Mouse (Mus musculus): ENCODE data around the gene Pptc7. TPM values are rescaled to one million over a fixed set of nuclear protein-coding genes. Genes with fewer than 3 reads are reported as not detected.
A peak's percentile ranks its signal among the peaks of the same experiment; 100 is the strongest.

The Pptc7 gene
- polyA plus RNA-seq, 1 experiment: 48.4 TPM

GRCm38 (mm10) chr5:122243781-122244523 is 40.2 kb upstream of the Pptc7 start:
- DNase-seq: peak; percentile 58 to 70
- no peak for TF ChIP-seq CTCF (IDR thresholded peaks at IDR 0.05; ENCODE audit: borderline replicate concordance, insufficient read depth, low read depth, low read length)
- no peak for TF ChIP-seq POLR2A (IDR thresholded peaks at IDR 0.05; ENCODE audit: borderline replicate concordance, insufficient read depth, low read length)
- H3K4me1 ChIP-seq (ENCODE audit: control insufficient read depth, insufficient read depth, low read length): peaks cover 19% of the 10 kb centered on the region
- H3K27ac ChIP-seq (ENCODE audit: insufficient read depth, low read length): no peak overlapping the region
- no peaks in the 10 kb centered on the region for H3K27me3 ChIP-seq (ENCODE audit: control insufficient read depth, insufficient read depth, low read length)
- H3K4me3 ChIP-seq (replicated peaks; ENCODE audit: insufficient read depth, low read depth, low read length): no peak overlapping the region
- WGBS: 55% methylated on average over 17 of the region's 17 CpGs

DNA sequence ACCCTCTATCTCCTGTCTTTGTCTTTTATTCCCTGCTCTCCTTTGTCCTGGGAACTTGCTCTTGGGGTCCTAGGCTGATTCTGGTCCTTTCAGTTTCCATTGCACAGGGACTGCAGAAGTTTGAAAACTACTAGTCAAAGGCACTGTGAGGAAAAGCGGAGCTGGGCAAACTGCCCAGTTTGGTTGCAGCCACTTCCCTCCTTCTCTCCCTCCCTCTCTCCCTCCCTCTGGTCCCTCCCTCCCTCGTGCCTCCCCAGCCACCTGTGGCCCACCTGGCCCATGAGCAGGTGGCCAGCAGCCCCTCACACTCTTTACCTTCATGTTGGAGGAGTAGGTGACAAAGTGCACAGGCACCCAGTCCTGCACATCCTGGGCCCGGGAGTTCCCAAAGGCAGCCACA is 39.0 kb upstream of the Pptc7 start:
- no peaks in the 10 kb centered on the region for H3K27me3 ChIP-seq (ENCODE audit: control insufficient read depth, insufficient read depth, low read length)
- 57% methylated on average over 3 of the region's 3 CpGs for WGBS
- peaks cover 28% of the 10 kb centered on the region for H3K4me1 ChIP-seq (ENCODE audit: control insufficient read depth, insufficient read depth, low read length)
- TF ChIP-seq CTCF (IDR thresholded peaks at IDR 0.05; ENCODE audit: borderline replicate concordance, insufficient read depth, low read depth, low read length) (no peak), POLR2A (IDR thresholded peaks at IDR 0.05; ENCODE audit: borderline replicate concordance, insufficient read depth, low read length) (no peak)
- H3K4me3 ChIP-seq (replicated peaks; ENCODE audit: insufficient read depth, low read depth, low read length): no peak overlapping the region
- peak in 1 of 2 experiments; percentile 11 for DNase-seq
- H3K27ac ChIP-seq (ENCODE audit: insufficient read depth, low read length): no peak overlapping the region

- DNase-seq: no peak
- 84% methylated on average over 10 of the region's 10 CpGs for WGBS
- Histone ChIP-seq H3K27ac (ENCODE audit: insufficient read depth, low read length) (no peak overlapping the region), H3K4me1 (ENCODE audit: control insufficient read depth, insufficient read depth, low read length) (peaks cover 39% of the 10 kb centered on the region), H3K4me3 (replicated peaks; ENCODE audit: insufficient read depth, low read depth, low read length) (no peak overlapping the region), H3K27me3 (ENCODE audit: control insufficient read depth, insufficient read depth, low read length) (no peaks in the 10 kb centered on the region)
- TF ChIP-seq POLR2A (IDR thresholded peaks at IDR 0.05; ENCODE audit: borderline replicate concordance, insufficient read depth, low read length) (no peak), CTCF (IDR thresholded peaks at IDR 0.05; ENCODE audit: borderline replicate concordance, insufficient read depth, low read depth, low read length) (no peak)
Measured at GRCm38 (mm10) chr5:122246547-122247167, 37.5 kb upstream of the Pptc7 start.

DNA sequence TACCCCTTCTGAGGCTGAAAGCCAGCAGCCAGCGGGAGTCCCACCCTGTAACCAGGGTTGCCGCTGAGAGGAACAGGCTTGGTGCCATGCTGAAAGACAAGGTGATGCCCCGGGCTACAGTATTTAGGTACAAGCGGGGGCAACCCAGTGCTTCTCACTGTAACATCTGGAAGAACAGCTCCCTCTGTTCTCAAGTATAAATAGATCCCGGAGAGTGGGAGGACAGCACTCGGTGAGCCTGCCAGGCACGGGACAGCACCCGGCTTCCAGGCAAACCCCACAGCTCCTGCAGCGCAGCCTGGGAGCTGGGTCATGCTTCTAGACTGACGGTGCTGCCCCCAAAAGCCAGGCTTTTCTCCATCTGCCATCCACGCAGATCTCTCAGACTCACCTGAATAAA is 36.6 kb upstream of the Pptc7 start:
- WGBS: 89% methylated on average over 11 of the region's 11 CpGs
- peaks cover 45% of the 10 kb centered on the region for H3K4me1 ChIP-seq (ENCODE audit: control insufficient read depth, insufficient read depth, low read length)
- no peak overlapping the region for H3K4me3 ChIP-seq (replicated peaks; ENCODE audit: insufficient read depth, low read depth, low read length)
- no peak for DNase-seq
- TF ChIP-seq CTCF (IDR thresholded peaks at IDR 0.05; ENCODE audit: borderline replicate concordance, insufficient read depth, low read depth, low read length) (no peak), POLR2A (IDR thresholded peaks at IDR 0.05; ENCODE audit: borderline replicate concordance, insufficient read depth, low read length) (no peak)
- H3K27me3 ChIP-seq (ENCODE audit: control insufficient read depth, insufficient read depth, low read length): no peaks in the 10 kb centered on the region
- no peak overlapping the region for H3K27ac ChIP-seq (ENCODE audit: insufficient read depth, low read length)

DNA sequence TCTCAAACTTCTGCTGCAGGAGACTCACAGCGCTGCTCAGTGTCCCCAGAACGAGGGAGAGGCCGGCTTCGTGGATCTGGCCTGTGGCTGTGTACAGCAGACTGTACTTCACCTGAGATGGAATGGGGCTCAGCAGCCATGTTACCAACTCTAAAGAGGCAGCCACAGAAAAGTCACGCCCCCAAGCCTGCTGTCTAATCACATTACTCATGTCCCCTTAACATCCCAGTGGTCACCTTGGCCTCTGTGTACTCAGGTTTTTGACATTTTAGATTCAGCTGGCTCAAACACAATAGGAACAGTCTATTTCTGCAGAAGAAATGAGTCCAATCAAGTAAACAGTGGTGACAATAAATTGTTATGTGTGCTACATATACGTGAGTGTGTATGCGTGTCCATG is 36.2 kb upstream of the Pptc7 start:
- Histone ChIP-seq H3K27me3 (ENCODE audit: control insufficient read depth, insufficient read depth, low read length) (no peaks in the 10 kb centered on the region), H3K27ac (ENCODE audit: insufficient read depth, low read length) (no peak overlapping the region), H3K4me3 (replicated peaks; ENCODE audit: insufficient read depth, low read depth, low read length) (no peak overlapping the region), H3K4me1 (ENCODE audit: control insufficient read depth, insufficient read depth, low read length) (peaks cover 48% of the 10 kb centered on the region)
- TF ChIP-seq CTCF (IDR thresholded peaks at IDR 0.05; ENCODE audit: borderline replicate concordance, insufficient read depth, low read depth, low read length): no peak
- no peak for TF ChIP-seq POLR2A (IDR thresholded peaks at IDR 0.05; ENCODE audit: borderline replicate concordance, insufficient read depth, low read length)
- 96% methylated on average over 7 of the region's 7 CpGs for WGBS
- DNase-seq: no peak

DNA sequence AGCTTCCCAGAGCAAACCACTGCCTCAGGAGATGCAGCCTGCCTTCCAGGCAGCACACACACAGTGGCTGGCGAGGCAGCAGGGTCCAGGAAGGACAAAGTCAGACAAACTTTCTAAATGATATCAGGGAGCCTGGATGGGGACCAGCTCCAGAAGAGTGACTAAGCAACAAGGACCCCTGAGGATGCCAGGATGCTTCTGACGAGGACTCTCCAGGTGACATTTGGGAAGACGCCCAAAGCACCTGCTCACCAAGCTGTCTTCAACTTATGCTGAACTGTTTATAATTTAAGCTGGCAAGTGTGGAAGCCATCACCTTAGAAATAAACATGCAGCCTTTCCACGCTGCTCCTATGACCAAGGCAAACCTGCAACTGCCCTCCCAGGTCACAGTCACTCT is 34.9 kb upstream of the Pptc7 start:
- Histone ChIP-seq H3K27ac (ENCODE audit: insufficient read depth, low read length) (no peak overlapping the region), H3K4me3 (replicated peaks; ENCODE audit: insufficient read depth, low read depth, low read length) (no peak overlapping the region), H3K4me1 (ENCODE audit: control insufficient read depth, insufficient read depth, low read length) (peaks cover 41% of the 10 kb centered on the region), H3K27me3 (ENCODE audit: control insufficient read depth, insufficient read depth, low read length) (no peaks in the 10 kb centered on the region)
- peak; percentile 66 to 77 for DNase-seq
- WGBS: 16% methylated on average over 4 of the region's 4 CpGs
- no peak for TF ChIP-seq CTCF (IDR thresholded peaks at IDR 0.05; ENCODE audit: borderline replicate concordance, insufficient read depth, low read depth, low read length)
- no peak for TF ChIP-seq POLR2A (IDR thresholded peaks at IDR 0.05; ENCODE audit: borderline replicate concordance, insufficient read depth, low read length)

DNA sequence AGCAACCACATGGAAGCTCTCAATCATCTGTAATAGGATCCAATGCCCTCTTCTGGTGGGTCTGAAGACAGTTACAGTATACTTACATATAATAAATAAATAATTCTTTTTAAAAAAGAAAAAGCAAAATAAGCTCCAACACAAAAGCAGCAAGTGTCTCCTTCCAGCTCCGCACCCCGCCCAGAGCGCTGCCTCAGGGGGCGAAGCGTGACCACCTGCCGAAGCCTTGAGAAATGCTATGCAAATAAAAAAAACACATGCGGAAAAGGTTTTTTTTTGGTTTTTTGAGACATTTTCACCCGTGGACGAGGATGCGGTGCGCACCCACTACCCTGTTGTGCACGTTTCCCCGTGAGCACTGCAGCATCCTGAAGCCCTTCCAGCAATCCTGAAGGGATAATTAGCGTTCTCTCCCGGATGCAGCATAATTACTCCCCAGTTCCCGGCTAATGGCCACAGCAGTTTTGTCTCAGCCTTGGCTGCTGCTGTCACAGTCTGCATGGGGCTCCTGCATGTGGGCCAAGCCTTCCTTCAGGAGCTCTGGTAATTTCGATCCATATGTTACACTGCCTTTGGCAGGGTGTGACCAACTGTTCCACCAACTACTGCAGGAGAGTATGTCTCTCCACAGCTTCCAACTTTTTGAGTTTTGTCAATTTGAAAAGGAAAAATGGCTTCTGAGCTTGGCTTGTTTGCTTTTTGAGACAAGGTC is 32.1 kb upstream of the Pptc7 start:
- Histone ChIP-seq H3K27me3 (ENCODE audit: control insufficient read depth, insufficient read depth, low read length) (no peaks in the 10 kb centered on the region), H3K4me1 (ENCODE audit: control insufficient read depth, insufficient read depth, low read length) (peaks cover 34% of the 10 kb centered on the region), H3K4me3 (replicated peaks; ENCODE audit: insufficient read depth, low read depth, low read length) (no peak overlapping the region), H3K27ac (ENCODE audit: insufficient read depth, low read length) (no peak overlapping the region)
- TF ChIP-seq POLR2A (IDR thresholded peaks at IDR 0.05; ENCODE audit: borderline replicate concordance, insufficient read depth, low read length) (no peak), CTCF (IDR thresholded peaks at IDR 0.05; ENCODE audit: borderline replicate concordance, insufficient read depth, low read depth, low read length) (no peak)
- peak; percentile 43 to 65 for DNase-seq
- WGBS: 55% methylated on average over 17 of the region's 17 CpGs
